Mouse (Mus musculus): ENCODE results near the gene Nkd1.

Nkd1 gene

GRCm38 (mm10) chr8:88577666-88578065 is 56.5 kb downstream of the Nkd1 start:
- no peak for DNase-seq

GRCm38 (mm10) chr8:88578413-88579175 is 57.4 kb downstream of the Nkd1 start:
- no peak for DNase-seq

GRCm38 (mm10) chr8:88579246-88579645 is 58.1 kb downstream of the Nkd1 start:
- DNase-seq = no peak

- peak; percentile 34 for DNase-seq
Measured at GRCm38 (mm10) chr8:88579668-88580330, 58.6 kb downstream of the Nkd1 start.

GRCm38 (mm10) chr8:88580785-88581184 is 59.6 kb downstream of the Nkd1 start:
- DNase-seq = no peak

- DNase-seq = no peak
Measured at GRCm38 (mm10) chr8:88583863-88584262, 62.7 kb downstream of the Nkd1 start.

GRCm38 (mm10) chr8:88588205-88588889 is 67.2 kb downstream of the Nkd1 start:
- no peak for DNase-seq

GRCm38 (mm10) chr8:88590226-88590625 is 69.1 kb downstream of the Nkd1 start:
- DNase-seq = no peak

GRCm38 (mm10) chr8:88593947-88594346 is 72.8 kb downstream of the Nkd1 start:
- no peak for DNase-seq

GRCm38 (mm10) chr8:88596042-88596441 is 74.9 kb downstream of the Nkd1 start:
- DNase-seq = no peak

- DNase-seq = no peak
Measured at GRCm38 (mm10) chr8:88598578-88598977, 77.4 kb downstream of the Nkd1 start.

- DNase-seq = no peak
Measured at GRCm38 (mm10) chr8:88599491-88599890, 78.3 kb downstream of the Nkd1 start.

- DNase-seq = no peak
Measured at GRCm38 (mm10) chr8:88603446-88603989, 82.4 kb downstream of the Nkd1 start.

- peak; percentile 33 for DNase-seq
Measured at GRCm38 (mm10) chr8:88604065-88605038, 83.2 kb downstream of the Nkd1 start.

GRCm38 (mm10) chr8:88605361-88606040 is 84.3 kb downstream of the Nkd1 start:
- DNase-seq = no peak

- DNase-seq = no peak
Measured at GRCm38 (mm10) chr8:88609036-88609435, 87.9 kb downstream of the Nkd1 start.

GRCm38 (mm10) chr8:88610271-88610670 is 89.1 kb downstream of the Nkd1 start:
- DNase-seq = no peak

GRCm38 (mm10) chr8:88614981-88615380 is 93.8 kb downstream of the Nkd1 start:
- DNase-seq = no peak

- DNase-seq = no peak
Measured at GRCm38 (mm10) chr8:88618612-88619011, 97.5 kb downstream of the Nkd1 start.

- no peak for DNase-seq
Measured at GRCm38 (mm10) chr8:88619513-88619912, 98.4 kb downstream of the Nkd1 start.

GRCm38 (mm10) chr8:88620931-88621330 is 99.8 kb downstream of the Nkd1 start:
- no peak for DNase-seq

GRCm38 (mm10) chr8:88621408-88621807 is 100.3 kb downstream of the Nkd1 start:
- DNase-seq = peak; percentile 63
